Mouse (Mus musculus) forebrain, embryonic 11.5 days (tissue): ENCODE data around the gene Bckdk. TPM values are rescaled to one million over a fixed set of nuclear protein-coding genes. Genes with fewer than 3 reads are reported as not detected.

Experiments used
- ATAC-seq: fragments of 200-750 bp; cut with Nextera tagmentation; replicated peaks from 2 replicates; pipeline ENCODE4 v1.8.0; 2017; ENCODE audit warnings: moderate TSS enrichment; ENCODE audit not compliant: low FRiP score
- DNase-seq: peaks from one replicate; pipeline ENCODE4 v3.0.0-alpha.2; 2017; ENCODE audit warnings: low spot score
- H3K27ac ChIP-seq: fragments of 300-500 bp; sonication (generic); 2 replicates; pipeline ENCODE4 v1.5.1; 2014; ENCODE audit warnings: low read depth, low read length
- H3K27me3 ChIP-seq: fragments of 300-500 bp; sonication (generic); 2 replicates; pipeline ENCODE4 v1.6.1; 2014; ENCODE audit warnings: mild to moderate bottlenecking, low read length, mixed read lengths; ENCODE audit not compliant: control insufficient read depth, insufficient read depth
- H3K36me3 ChIP-seq: fragments of 300-500 bp; sonication (generic); 2 replicates; pipeline ENCODE4 v1.6.1; 2014; ENCODE audit warnings: mild to moderate bottlenecking, low read length, moderate library complexity, mixed read lengths; ENCODE audit not compliant: control insufficient read depth, insufficient read depth
- H3K4me1 ChIP-seq: fragments of 300-500 bp; sonication (generic); replicated peaks from 2 replicates; pipeline ENCODE4 v1.6.1; 2014; ENCODE audit warnings: low read length, mixed read lengths; ENCODE audit not compliant: control insufficient read depth, insufficient read depth
- H3K4me2 ChIP-seq: fragments of 300-500 bp; sonication (generic); 2 replicates; pipeline ENCODE4 v1.6.1; 2014; ENCODE audit warnings: low read depth, mild to moderate bottlenecking, low read length, moderate library complexity, mixed read lengths; ENCODE audit not compliant: severe bottlenecking
- H3K4me3 ChIP-seq: fragments of 300-500 bp; sonication (generic); 2 replicates; pipeline ENCODE4 v1.5.1; 2014; ENCODE audit warnings: low read depth, low read length
- H3K9ac ChIP-seq: fragments of 300-500 bp; sonication (generic); 2 replicates; pipeline ENCODE4 v1.6.1; 2014; ENCODE audit warnings: low read length
- H3K9me3 ChIP-seq: fragments of 300-500 bp; sonication (generic); 2 replicates; pipeline ENCODE4 v1.6.1; 2016; ENCODE audit warnings: low read length, mixed read lengths; ENCODE audit not compliant: control insufficient read depth
- WGBS: fragments of 180-500 bp; shearing (Covaris S2); extraction: QIAGEN DNeasy Blood & Tissue Kit; methylation state at CpG from one replicate; pipeline ENCODE4 v1.1.7; 2014; 5-methylcytosine and 5-hydroxymethylcytosine counted together
- polyA plus RNA-seq: library from polyadenylated mRNA; unstranded; fragments of >200 nt; fragmentation: Nextera tagmentation; extraction: Ambion mirVana; gene quantifications from 2 replicates; pipeline ENCODE4 v1.2.1, GENCODE M21; 2014

Gene Bckdk
- polyA plus RNA-seq, 1 experiment from 2014 or later, result 102 TPM

GRCm38 (mm10) chr7:127927726-127928125, 23.8 kb downstream of the Bckdk start:
- ATAC-seq (no peak), DNase-seq (peak; percentile 43)
- Histone ChIP-seq H3K9me3 (no peaks in the 10 kb centered on the region), H3K27me3 (peaks cover 5% of the 10 kb centered on the region), H3K4me3 (no peak overlapping the region), H3K36me3 (peaks cover 3% of the 10 kb centered on the region; the same call in 1 of the 2 replicates), H3K27ac (no peak overlapping the region), H3K9ac (no peak overlapping the region), H3K4me1 (peaks cover 9% of the 10 kb centered on the region; the same call in 1 of the 2 replicates), H3K4me2 (no peak overlapping the region)
- 82% methylated on average over 11 of the region's 11 CpGs for WGBS

GRCm38 (mm10) chr7:127928596-127928995, 24.7 kb downstream of the Bckdk start:
- Histone ChIP-seq H3K9ac (no peak overlapping the region), H3K4me1 (peaks cover 9% of the 10 kb centered on the region; the same call in 1 of the 2 replicates), H3K27ac (no peak overlapping the region), H3K4me3 (no peak overlapping the region), H3K4me2 (no peak overlapping the region), H3K36me3 (peaks cover 3% of the 10 kb centered on the region; the same call in 1 of the 2 replicates), H3K27me3 (peaks cover 5% of the 10 kb centered on the region), H3K9me3 (no peaks in the 10 kb centered on the region)
- no peak for ATAC-seq
- 51% methylated on average over 5 of the region's 5 CpGs for WGBS
- peak; percentile 50 for DNase-seq

- 6% methylated on average over 6 of the region's 6 CpGs for WGBS
- Histone ChIP-seq H3K4me3 (no peak within 1 kb of the TSS), H3K27ac (no peak within 1 kb of the TSS), H3K9ac (peak within 1 kb of the TSS; percentile 18; the same call in 1 of the 2 replicates), H3K4me2 (peak within 1 kb of the TSS; percentile 24; the same call in 1 of the 2 replicates), H3K4me1 (peaks cover 12% of the 10 kb centered on the region; the same call in 1 of the 2 replicates), H3K36me3 (no peaks in the 10 kb centered on the region; the same call in 1 of the 2 replicates), H3K27me3 (peaks cover 5% of the 10 kb centered on the region), H3K9me3 (no peaks in the 10 kb centered on the region)
- DNase-seq, result peak; percentile 50
- no peak for ATAC-seq
Measured at GRCm38 (mm10) chr7:127929923-127930322, 26.0 kb downstream of the Bckdk start, which contains the start of gene Prss8. Prss8 (minus strand) TSS chr7:127930104.

GRCm38 (mm10) chr7:127930636-127931035, 26.8 kb downstream of the Bckdk start:
- DNase-seq (no peak), ATAC-seq (no peak)
- H3K27ac ChIP-seq, result no peak overlapping the region
- H3K4me1 ChIP-seq, result peaks cover 12% of the 10 kb centered on the region; the same call in 1 of the 2 replicates
- H3K9ac ChIP-seq, result no peak overlapping the region
- H3K4me3 ChIP-seq, result no peak overlapping the region
- no peaks in the 10 kb centered on the region; the same call in 1 of the 2 replicates for H3K36me3 ChIP-seq
- no peak overlapping the region for H3K4me2 ChIP-seq
- peaks cover 5% of the 10 kb centered on the region for H3K27me3 ChIP-seq
- 82% methylated on average over 5 of the region's 5 CpGs for WGBS
- H3K9me3 ChIP-seq, result no peaks in the 10 kb centered on the region

- 29% methylated on average over 13 of the region's 13 CpGs for WGBS
- Histone ChIP-seq H3K9ac (no peak overlapping the region; the same call in 1 of the 2 replicates), H3K4me2 (no peak overlapping the region), H3K4me3 (no peak overlapping the region), H3K36me3 (no peaks in the 10 kb centered on the region), H3K27me3 (peaks cover 5% of the 10 kb centered on the region), H3K9me3 (no peaks in the 10 kb centered on the region), H3K27ac (no peak overlapping the region), H3K4me1 (peaks cover 15% of the 10 kb centered on the region; the same call in 1 of the 2 replicates)
- peak; percentile 53 for DNase-seq
- ATAC-seq, result no peak
Measured at GRCm38 (mm10) chr7:127931351-127932135, 27.7 kb downstream of the Bckdk start.

- H3K4me1 ChIP-seq, result peaks cover 15% of the 10 kb centered on the region; the same call in 1 of the 2 replicates
- WGBS, result 16% methylated on average over 13 of the region's 13 CpGs
- no peak for ATAC-seq
- H3K27me3 ChIP-seq, result peaks cover 5% of the 10 kb centered on the region
- no peak overlapping the region for H3K4me3 ChIP-seq
- H3K9ac ChIP-seq, result no peak overlapping the region; the same call in 1 of the 2 replicates
- H3K27ac ChIP-seq, result no peak overlapping the region
- peak; percentile 49 for DNase-seq
- no peaks in the 10 kb centered on the region for H3K36me3 ChIP-seq
- H3K9me3 ChIP-seq, result no peaks in the 10 kb centered on the region
- no peak overlapping the region for H3K4me2 ChIP-seq
Measured at GRCm38 (mm10) chr7:127932273-127933031, 28.6 kb downstream of the Bckdk start.

- Histone ChIP-seq H3K9me3 (no peaks in the 10 kb centered on the region), H3K4me1 (peaks cover 15% of the 10 kb centered on the region; the same call in 1 of the 2 replicates), H3K9ac (no peak overlapping the region), H3K36me3 (no peaks in the 10 kb centered on the region), H3K4me2 (no peak overlapping the region), H3K27ac (no peak overlapping the region), H3K27me3 (peaks cover 5% of the 10 kb centered on the region), H3K4me3 (no peak overlapping the region)
- no peak for ATAC-seq
- 88% methylated on average over 5 of the region's 5 CpGs for WGBS
- no peak for DNase-seq
Measured at GRCm38 (mm10) chr7:127934075-127934474, 30.2 kb downstream of the Bckdk start.

- peak overlapping the region; percentile 93 for H3K4me2 ChIP-seq
- ATAC-seq, result peak; percentile 95
- peak; percentile 97 for DNase-seq
- no peaks in the 10 kb centered on the region for H3K9me3 ChIP-seq
- H3K27ac ChIP-seq, result no peak overlapping the region
- H3K9ac ChIP-seq, result peak overlapping the region; percentile 82
- H3K36me3 ChIP-seq, result no peaks in the 10 kb centered on the region
- H3K4me1 ChIP-seq, result 0 out of 2 replicates have a peak, but pooled peaks cover 10% of the 10 kb centered on the region
- H3K4me3 ChIP-seq, result peak overlapping the region; percentile 70
- 7% methylated on average over 32 of the region's 32 CpGs for WGBS
- H3K27me3 ChIP-seq, result no peaks in the 10 kb centered on the region; the same call in none of the 2 replicates
Measured at GRCm38 (mm10) chr7:127935028-127935722, 31.3 kb downstream of the Bckdk start.
